Mouse (Mus musculus) heart, embryonic 14.5 days (tissue): ENCODE results near the gene Padi6. TPM values are rescaled to one million over a fixed set of nuclear protein-coding genes. Genes with fewer than 3 reads are reported as not detected.
A peak's percentile ranks its signal among the peaks of the same experiment; 100 is the strongest.

Source experiments
- ATAC-seq: fragments of 200-750 bp; cut with Nextera tagmentation; 2 replicates; pipeline ENCODE4 v1.8.0; 2017; ENCODE audit warnings: low read depth, moderate TSS enrichment; ENCODE audit not compliant: insufficient number of reproducible peaks, insufficient read depth, low FRiP score
- H3K27ac ChIP-seq, 2 experiments: fragments of 200-500 bp in 1 of 2; fragments of 300-500 bp in 1 of 2; sonication (generic) in 1 of 2; replicated peaks in 1 of 2; 2 replicates each; pipeline ENCODE4 v1.5.1; 2012 to 2014; ENCODE audit warnings: low read depth in 2 of 2, low read length in 2 of 2, control low read depth in 1 of 2, mild to moderate bottlenecking in 1 of 2, mixed read lengths in 1 of 2; ENCODE audit not compliant: control insufficient read depth in 1 of 2, insufficient read depth in 1 of 2
- H3K27me3 ChIP-seq: fragments of 300-500 bp; sonication (generic); 2 replicates; pipeline ENCODE4 v1.6.1; 2014; ENCODE audit warnings: mild to moderate bottlenecking, low read length, control low read depth; ENCODE audit not compliant: control insufficient read depth, insufficient read depth
- H3K36me3 ChIP-seq: fragments of 300-500 bp; sonication (generic); 2 replicates; pipeline ENCODE4 v1.6.1; 2014; ENCODE audit warnings: mild to moderate bottlenecking, control low read depth, low read length, mixed read lengths; ENCODE audit not compliant: control insufficient read depth, insufficient read depth
- H3K4me1 ChIP-seq, 2 experiments: fragments of 200-500 bp in 1 of 2; fragments of 300-500 bp in 1 of 2; sonication (generic) in 1 of 2; 2 replicates each; pipeline ENCODE4 v1.6.1; 2012 to 2014; ENCODE audit warnings: low read length in 2 of 2, control low read depth in 1 of 2, mixed read lengths in 1 of 2; ENCODE audit not compliant: control insufficient read depth in 2 of 2, insufficient read depth in 2 of 2
- H3K4me2 ChIP-seq: fragments of 300-500 bp; sonication (generic); 2 replicates; pipeline ENCODE4 v1.6.1; 2014; ENCODE audit warnings: mild to moderate bottlenecking, low read length
- H3K4me3 ChIP-seq, 2 experiments: fragments of 200-500 bp in 1 of 2; fragments of 300-500 bp in 1 of 2; sonication (generic) in 1 of 2; 2 replicates each; pipeline ENCODE4 v1.5.1; 2012 to 2014; ENCODE audit warnings: low read length in 2 of 2, mild to moderate bottlenecking in 2 of 2, control low read depth in 1 of 2, low read depth in 1 of 2, moderate library complexity in 1 of 2; ENCODE audit not compliant: control insufficient read depth in 1 of 2, insufficient read depth in 1 of 2
- H3K9ac ChIP-seq: fragments of 300-500 bp; sonication (generic); 2 replicates; pipeline ENCODE4 v1.6.1; 2014; ENCODE audit warnings: mild to moderate bottlenecking, low read length
- H3K9me3 ChIP-seq: fragments of 300-500 bp; sonication (generic); 2 replicates; pipeline ENCODE4 v1.6.1; 2016; ENCODE audit warnings: low read length, control low read depth; ENCODE audit not compliant: control insufficient read depth
- WGBS: fragments of 180-500 bp; shearing (Covaris S2); extraction: QIAGEN DNeasy Blood & Tissue Kit; methylation state at CpG from one replicate; pipeline ENCODE4 v1.1.7; 2014; 5-methylcytosine and 5-hydroxymethylcytosine counted together
- polyA plus RNA-seq: library from polyadenylated mRNA; unstranded; fragments of >200 nt; fragmentation: Nextera tagmentation; extraction: Ambion mirVana; gene quantifications from 2 replicates; pipeline ENCODE4 v1.2.1, GENCODE M21; 2014

Gene Padi6
- polyA plus RNA-seq, 1 experiment from 2014 or later = not detected

DNA sequence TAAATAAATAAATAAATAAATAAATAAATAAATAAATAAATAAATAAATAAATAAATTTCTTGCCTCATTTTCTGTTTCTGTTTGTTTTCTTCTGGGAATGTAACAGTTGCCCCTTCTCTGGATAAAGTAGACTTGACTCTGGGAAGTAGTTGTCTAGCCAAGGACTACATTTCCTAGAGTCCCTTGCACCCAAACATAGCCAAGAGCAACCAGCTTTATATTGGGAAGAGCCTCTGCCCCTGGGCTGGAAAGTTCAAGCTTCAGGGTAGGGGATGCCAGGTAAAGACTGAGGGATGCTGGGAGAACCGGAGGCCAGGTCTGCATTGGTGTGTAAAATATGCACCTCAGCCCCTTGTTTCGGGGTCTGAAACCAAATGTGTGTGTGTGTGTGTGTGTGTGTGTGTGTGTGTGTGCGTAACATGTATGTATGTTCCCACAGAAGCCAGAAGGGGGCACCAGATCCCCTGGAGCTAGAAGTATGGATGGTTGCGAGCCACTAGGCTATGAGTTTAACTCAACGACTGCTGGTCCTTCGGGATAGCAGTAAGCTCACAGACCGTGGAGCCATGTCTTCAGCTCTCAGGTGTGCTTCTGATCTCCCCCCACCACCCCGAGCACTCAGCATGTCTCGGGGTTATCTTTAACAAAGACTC, 42.0 kb upstream of the Padi6 start:
- 93% methylated on average over 9 of the region's 9 CpGs for WGBS

DNA sequence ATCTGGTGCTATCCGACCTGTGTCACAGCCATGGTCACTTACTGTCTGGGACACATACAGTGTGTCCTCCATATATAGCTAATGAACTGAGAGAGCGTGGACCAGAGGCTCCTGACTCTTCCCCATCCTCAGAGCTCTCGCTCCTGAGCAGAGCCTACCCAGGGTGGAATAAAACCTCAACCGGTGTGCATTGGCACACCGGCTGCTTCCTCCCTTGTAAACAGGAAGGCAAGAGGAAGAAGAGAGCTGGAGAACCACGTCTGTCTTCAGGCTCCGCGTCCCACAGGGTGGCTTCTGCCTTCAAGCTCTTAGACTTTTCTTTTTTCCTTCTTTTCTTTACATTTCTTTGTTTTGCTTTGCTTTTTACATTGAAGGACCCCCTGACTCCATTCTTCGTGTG, 40.4 kb upstream of the Padi6 start:
- 0 out of 2 replicates have a peak, but pooled peaks cover 6% of the 10 kb centered on the region for H3K9me3 ChIP-seq
- H3K4me2 ChIP-seq = no peak overlapping the region
- no peaks in the 10 kb centered on the region for H3K36me3 ChIP-seq
- peaks cover 0 to 12% of the 10 kb centered on the region in 2 experiments; a peak in 1 of 4 replicates for H3K4me1 ChIP-seq
- no peaks in the 10 kb centered on the region for H3K27me3 ChIP-seq
- ATAC-seq = no peak
- 86% methylated on average over 9 of the region's 9 CpGs for WGBS
- no peak overlapping the region for H3K27ac ChIP-seq
- H3K9ac ChIP-seq = no peak overlapping the region
- H3K4me3 ChIP-seq = no peak overlapping the region

More for the DNA sequence above, 42.0 kb upstream of the Padi6 start:
- 0 out of 2 replicates have a peak, but pooled peaks cover 6% of the 10 kb centered on the region for H3K9me3 ChIP-seq
- peaks cover 0 to 15% of the 10 kb centered on the region in 2 experiments; a peak in 1 of 4 replicates for H3K4me1 ChIP-seq
- H3K9ac ChIP-seq = no peak overlapping the region
- H3K4me3 ChIP-seq = no peak overlapping the region
- H3K27ac ChIP-seq = no peak overlapping the region
- H3K36me3 ChIP-seq = no peaks in the 10 kb centered on the region
- H3K4me2 ChIP-seq = no peak overlapping the region
- no peaks in the 10 kb centered on the region for H3K27me3 ChIP-seq
- no peak for ATAC-seq

DNA sequence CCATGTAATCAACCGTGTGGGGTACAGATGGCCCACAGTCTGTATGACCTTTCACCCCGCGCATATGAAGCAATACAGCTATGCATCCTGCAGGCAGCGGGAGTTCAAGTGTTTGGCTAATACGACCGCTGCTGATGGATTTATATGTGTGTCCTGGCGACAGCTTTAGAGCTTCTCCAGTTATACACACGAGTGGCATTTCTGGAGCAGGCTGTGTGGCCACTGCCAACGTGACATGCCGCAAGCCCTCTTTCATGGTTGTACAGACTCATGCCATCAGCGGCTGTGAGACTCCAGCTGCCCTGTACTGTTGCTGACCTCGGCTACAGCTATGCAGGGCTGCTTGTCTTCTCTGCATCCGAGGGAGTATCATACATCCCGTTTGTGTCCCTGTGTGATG, 38.1 kb upstream of the Padi6 start:
- H3K4me1 ChIP-seq = peaks cover 0 to 12% of the 10 kb centered on the region in 2 experiments; a peak in 1 of 4 replicates
- H3K4me2 ChIP-seq = no peak overlapping the region
- H3K27ac ChIP-seq = peak overlapping the region; percentile 30 to 59
- H3K9me3 ChIP-seq = 0 out of 2 replicates have a peak, but pooled peaks cover 6% of the 10 kb centered on the region
- no peak overlapping the region for H3K9ac ChIP-seq
- no peak overlapping the region for H3K4me3 ChIP-seq
- 70% methylated on average over 14 of the region's 14 CpGs for WGBS
- H3K27me3 ChIP-seq = no peaks in the 10 kb centered on the region
- ATAC-seq = no peak
- no peaks in the 10 kb centered on the region for H3K36me3 ChIP-seq

DNA sequence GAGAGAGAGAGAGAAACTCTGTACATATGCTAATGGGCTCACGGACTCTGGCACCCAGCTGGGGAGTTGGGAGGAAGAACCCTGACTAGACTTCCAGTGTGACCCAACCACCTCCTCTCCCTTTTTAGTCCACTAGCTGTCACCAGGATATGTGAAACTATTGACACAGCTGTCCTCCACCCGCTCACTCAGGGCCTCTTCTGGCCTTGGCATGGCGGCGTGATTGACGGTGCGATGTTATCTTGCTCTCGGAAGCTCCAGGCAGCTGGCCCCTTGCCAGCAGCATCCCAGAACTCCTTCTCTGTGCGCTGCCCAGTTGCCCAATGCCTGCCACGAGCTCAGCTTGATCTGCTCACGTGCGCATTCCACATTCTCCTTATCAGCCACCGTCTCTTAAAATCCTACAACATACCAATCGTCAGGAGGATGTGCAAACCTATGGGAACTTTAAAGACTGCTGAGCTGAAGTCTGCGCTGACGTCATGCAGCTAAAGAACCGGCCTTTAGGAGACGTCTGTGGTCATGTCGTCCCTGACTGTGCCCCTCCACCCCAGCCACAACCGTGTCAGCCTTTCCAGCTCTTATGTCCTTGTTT, 37.5 kb upstream of the Padi6 start:
- Histone ChIP-seq H3K4me2 (peak overlapping the region; percentile 25), H3K27me3 (no peaks in the 10 kb centered on the region), H3K36me3 (no peaks in the 10 kb centered on the region), H3K4me1 (peaks cover 0 to 12% of the 10 kb centered on the region in 2 experiments; a peak in 1 of 4 replicates), H3K9ac (no peak overlapping the region), H3K9me3 (0 out of 2 replicates have a peak, but pooled peaks cover 6% of the 10 kb centered on the region), H3K27ac (peak overlapping the region; percentile 59 to 61), H3K4me3 (no peak overlapping the region)
- 8% methylated on average over 19 of the region's 19 CpGs for WGBS
- peak; percentile 66; the same call in 1 of the 2 replicates for ATAC-seq

DNA sequence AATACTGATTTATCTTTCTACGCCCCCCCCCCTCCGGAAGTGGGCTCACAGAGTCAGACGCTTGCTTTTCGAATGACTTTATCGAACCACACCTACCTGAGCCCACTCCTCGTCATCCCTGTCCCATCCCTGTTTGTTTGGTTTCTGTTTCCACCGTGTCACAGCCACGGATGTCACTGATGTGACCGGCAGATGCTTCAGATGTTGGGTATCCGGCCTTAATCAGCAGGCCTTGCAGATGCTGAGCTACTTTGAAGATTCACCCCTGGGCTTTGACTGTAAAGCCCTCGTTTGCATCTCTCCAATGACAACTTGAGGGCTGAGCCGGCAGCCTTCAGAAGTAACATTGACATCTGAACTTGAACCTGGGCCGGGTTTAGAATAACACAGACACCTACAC, 34.2 kb upstream of the Padi6 start:
- WGBS = 73% methylated on average over 13 of the region's 13 CpGs
- H3K4me2 ChIP-seq = no peak overlapping the region
- no peak overlapping the region for H3K27ac ChIP-seq
- H3K36me3 ChIP-seq = no peaks in the 10 kb centered on the region
- ATAC-seq = no peak
- no peaks in the 10 kb centered on the region for H3K27me3 ChIP-seq
- no peak overlapping the region for H3K4me3 ChIP-seq
- peaks cover 0 to 12% of the 10 kb centered on the region in 2 experiments; a peak in 1 of 4 replicates for H3K4me1 ChIP-seq
- 0 out of 2 replicates have a peak, but pooled peaks cover 6% of the 10 kb centered on the region for H3K9me3 ChIP-seq
- no peak overlapping the region for H3K9ac ChIP-seq

GRCm38 (mm10) chr4:140775876-140776275, 33.4 kb upstream of the Padi6 start:
- Histone ChIP-seq H3K4me2 (no peak overlapping the region), H3K4me1 (peaks cover 0 to 12% of the 10 kb centered on the region in 2 experiments; a peak in 1 of 4 replicates), H3K27ac (no peak overlapping the region), H3K9me3 (0 out of 2 replicates have a peak, but pooled peaks cover 6% of the 10 kb centered on the region), H3K36me3 (no peaks in the 10 kb centered on the region), H3K4me3 (no peak overlapping the region), H3K27me3 (no peaks in the 10 kb centered on the region), H3K9ac (no peak overlapping the region)
- no peak for ATAC-seq
- WGBS = 76% methylated on average over 10 of the region's 10 CpGs

GRCm38 (mm10) chr4:140774893-140775292, 32.5 kb upstream of the Padi6 start:
- Histone ChIP-seq H3K36me3 (no peaks in the 10 kb centered on the region), H3K4me3 (no peak overlapping the region), H3K9me3 (0 out of 2 replicates have a peak, but pooled peaks cover 1% of the 10 kb centered on the region), H3K4me2 (no peak overlapping the region), H3K9ac (no peak overlapping the region), H3K27me3 (no peaks in the 10 kb centered on the region), H3K27ac (no peak overlapping the region), H3K4me1 (peaks cover 2 to 4% of the 10 kb centered on the region in 2 experiments; a peak in 1 of 4 replicates)
- ATAC-seq = no peak
- 95% methylated on average over 9 of the region's 9 CpGs for WGBS
